Mouse (Mus musculus) frontal cortex, postnatal 14 days (tissue): ENCODE results near the gene Syne1.

Experiments used
- DNase-seq, 2 experiments: peaks; one replicate each; pipeline ENCODE4 v3.0.0; 2022; ENCODE audit warnings: low spot score in 2 of 2

The Syne1 gene

GRCm38 (mm10) chr10:5309398-5309797, 241.9 kb downstream of the Syne1 start:
- DNase-seq = no peak

DNA sequence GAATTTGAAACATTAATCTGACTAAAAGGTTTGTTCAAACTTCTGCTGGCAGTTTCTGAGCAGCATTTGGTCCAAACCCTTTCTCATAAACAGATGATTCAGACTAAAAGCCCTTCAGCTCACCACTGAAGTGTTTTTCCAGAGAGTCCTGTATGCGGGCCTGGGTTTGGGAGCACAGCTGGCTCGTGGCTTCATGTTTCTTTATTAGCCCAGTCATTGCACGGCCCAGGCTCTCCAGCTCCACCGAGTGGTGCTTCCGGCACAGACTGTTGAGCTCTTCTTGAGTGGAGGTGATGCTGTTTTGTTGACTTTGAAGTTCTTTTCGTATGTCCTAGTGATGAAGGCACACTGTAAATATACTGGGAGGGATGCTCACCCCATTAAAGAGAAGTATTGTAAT, 245.7 kb downstream of the Syne1 start:
- DNase-seq = no peak

DNA sequence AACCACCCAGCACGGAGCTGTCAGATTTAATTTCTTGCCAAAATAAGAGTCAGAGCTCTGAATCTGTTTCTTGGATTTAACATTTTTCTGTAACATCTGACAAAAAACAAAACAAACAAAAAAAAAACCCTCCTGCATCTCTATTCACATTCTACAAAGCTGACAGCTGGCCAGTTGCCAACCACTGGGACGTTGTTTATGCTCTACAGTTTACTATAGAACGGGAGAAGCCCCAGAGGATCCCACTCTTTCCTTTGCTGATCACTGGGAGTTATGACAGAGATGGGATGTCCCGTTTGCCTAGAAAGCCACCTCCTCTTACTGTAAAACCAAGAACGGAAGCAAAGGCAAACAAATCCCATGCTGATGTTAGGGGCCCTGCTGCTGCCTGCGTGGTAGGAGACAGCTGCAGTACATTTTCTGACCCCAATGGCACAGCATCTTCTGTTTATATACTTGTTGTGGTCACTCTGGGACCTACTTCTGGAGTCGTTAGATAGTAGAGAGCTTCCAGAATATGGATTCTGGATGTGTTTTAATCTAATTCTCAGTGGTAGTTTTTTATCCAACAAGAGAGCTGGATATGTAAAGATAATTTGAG, 255.9 kb downstream of the Syne1 start:
- DNase-seq = no peak

DNA sequence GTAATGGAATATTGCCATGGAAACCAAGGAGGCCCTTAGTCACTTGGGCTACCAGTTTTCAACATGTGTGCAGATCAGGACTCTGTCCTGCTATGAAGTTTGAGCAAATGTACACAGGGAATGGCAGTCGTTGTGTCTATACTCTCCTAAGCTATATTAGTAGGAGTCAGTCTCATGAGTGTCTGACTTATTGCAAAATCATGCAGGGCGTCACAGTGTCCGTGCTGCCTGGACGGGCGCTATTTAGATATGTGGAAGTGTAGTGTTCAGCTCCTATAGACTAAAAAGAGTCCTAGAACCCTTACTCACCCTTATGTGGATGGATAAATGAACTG, 261.7 kb downstream of the Syne1 start:
- no peak for DNase-seq

GRCm38 (mm10) chr10:5288716-5289574, 262.3 kb downstream of the Syne1 start:
- peak; percentile 20 to 29 for DNase-seq

GRCm38 (mm10) chr10:5288262-5288661, 263.0 kb downstream of the Syne1 start:
- no peak for DNase-seq

GRCm38 (mm10) chr10:5275769-5276168, 275.5 kb downstream of the Syne1 start:
- DNase-seq = no peak

DNA sequence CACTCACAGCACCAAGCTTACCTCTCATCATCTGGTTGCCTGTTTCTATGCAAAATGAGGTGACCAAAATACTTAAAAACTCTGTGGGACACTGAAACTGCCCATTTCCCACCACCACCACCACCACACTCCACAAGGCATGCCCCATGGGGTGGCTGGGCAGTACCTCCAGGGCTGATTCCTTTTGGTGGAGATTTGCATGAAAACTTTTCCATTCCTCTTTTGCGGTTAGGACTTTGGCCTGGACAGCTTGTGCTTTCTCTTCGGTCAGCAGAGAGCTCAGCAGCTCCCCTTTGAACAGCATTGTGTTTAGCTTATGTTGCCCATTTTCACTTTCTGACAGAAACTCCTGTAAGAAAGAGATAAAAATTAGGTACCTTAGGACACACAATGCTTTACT, 280.6 kb downstream of the Syne1 start:
- DNase-seq = no peak

- DNase-seq = peak in 1 of 2 experiments; percentile 21
These were observed 286.9 kb downstream of the Syne1 start for GRCm38 (mm10) chr10:5264418-5264817.

- no peak for DNase-seq
These were observed 288.6 kb downstream of the Syne1 start for GRCm38 (mm10) chr10:5262636-5263035.

- DNase-seq = no peak
These were observed 294.6 kb downstream of the Syne1 start for GRCm38 (mm10) chr10:5256686-5257085.

DNA sequence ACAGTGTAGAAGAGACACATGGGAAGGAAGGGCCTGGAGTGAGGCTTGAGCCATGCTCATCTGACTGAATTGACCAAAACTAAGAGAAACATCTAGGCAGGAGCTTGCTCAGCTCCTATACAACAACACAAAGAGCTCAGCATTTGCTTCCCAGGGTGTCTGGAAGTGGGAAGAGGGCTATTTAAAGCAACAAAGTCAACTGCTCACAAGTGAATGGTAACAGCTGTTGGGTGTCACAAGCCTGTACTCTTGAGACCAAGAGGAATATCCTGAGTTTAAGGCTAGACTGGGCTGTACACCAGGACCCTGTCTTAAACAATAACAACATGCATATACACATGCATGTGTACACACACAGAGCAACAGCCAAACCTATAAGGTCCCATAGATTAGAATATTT, 297.5 kb downstream of the Syne1 start:
- no peak for DNase-seq

- DNase-seq = no peak
These were observed 300.6 kb downstream of the Syne1 start for GRCm38 (mm10) chr10:5250702-5251101.

GRCm38 (mm10) chr10:5239680-5240079, 311.6 kb downstream of the Syne1 start:
- no peak for DNase-seq

GRCm38 (mm10) chr10:5236926-5237325, 314.4 kb downstream of the Syne1 start:
- DNase-seq = no peak

DNA sequence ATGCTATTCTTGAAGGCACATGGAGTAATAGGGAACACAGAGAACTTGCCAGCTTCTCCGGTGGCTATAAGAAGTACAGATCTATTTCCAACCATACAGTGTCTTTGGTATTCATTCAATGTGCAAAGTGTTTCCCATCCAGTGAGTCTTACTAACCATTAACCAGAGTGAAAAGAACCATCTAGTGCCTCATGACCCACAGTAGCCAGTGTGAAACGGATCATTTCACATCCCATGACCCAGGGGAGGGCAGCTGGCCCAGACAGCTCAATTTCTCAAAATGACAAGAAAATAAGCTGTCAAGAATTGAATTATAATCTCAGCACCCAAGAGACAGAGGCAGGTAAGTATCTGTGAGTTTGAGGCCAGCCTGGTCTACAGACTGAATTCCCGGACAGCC, 315.1 kb downstream of the Syne1 start:
- no peak for DNase-seq

- DNase-seq = no peak
These were observed 316.4 kb downstream of the Syne1 start for GRCm38 (mm10) chr10:5234721-5235501.

DNA sequence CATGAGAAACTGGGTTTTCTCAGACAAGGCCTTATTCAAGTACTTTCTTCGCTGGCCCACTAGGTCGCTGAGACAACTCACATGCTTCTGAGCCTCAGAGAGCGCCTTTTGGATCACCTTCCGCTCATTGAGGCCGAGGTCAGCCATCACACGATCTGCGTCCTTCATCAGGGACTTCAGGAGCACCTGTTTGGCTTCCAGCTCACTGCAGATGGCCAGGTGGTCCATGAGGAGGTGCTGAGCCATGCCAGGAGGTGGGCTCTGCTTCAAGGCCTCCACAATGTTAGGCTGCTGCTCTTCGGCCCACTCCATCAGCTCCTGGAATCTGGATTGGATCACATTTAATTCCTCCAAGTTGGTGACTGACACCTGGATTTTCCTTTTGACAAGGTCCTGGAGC, 322.2 kb downstream of the Syne1 start:
- DNase-seq = no peak

DNA sequence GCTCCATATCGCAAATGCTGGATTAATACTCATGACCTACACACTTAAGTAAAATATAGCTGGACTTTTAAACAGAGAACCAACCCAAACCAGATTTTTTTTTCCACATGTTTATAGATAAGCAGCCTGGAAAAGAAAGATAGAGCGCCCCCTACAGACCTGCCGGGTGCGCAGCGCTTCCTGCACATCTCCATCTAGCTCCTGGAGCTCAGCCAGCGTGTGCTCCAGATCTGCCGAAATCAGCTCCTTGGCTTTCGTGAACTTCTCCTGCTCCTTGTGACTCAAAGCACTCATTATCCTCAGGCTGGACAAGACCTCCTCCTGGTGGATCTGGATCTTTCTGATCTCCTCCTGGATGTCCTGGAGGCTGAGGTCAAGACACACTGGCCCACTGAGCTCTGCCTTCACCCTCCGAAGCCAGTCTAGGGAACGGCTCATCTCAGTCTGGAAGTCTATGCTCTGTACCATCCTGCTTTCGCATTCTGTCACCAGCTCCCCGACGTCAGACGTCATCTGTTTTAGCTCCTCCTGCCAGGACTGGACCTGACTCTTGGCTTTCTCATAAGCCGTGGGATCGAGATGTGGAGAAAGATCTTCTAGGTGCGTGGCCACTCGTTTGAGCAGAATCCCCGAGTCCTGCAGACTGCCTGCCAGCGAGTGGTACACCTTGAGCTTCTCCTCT, 323.7 kb downstream of the Syne1 start:
- DNase-seq = no peak

DNA sequence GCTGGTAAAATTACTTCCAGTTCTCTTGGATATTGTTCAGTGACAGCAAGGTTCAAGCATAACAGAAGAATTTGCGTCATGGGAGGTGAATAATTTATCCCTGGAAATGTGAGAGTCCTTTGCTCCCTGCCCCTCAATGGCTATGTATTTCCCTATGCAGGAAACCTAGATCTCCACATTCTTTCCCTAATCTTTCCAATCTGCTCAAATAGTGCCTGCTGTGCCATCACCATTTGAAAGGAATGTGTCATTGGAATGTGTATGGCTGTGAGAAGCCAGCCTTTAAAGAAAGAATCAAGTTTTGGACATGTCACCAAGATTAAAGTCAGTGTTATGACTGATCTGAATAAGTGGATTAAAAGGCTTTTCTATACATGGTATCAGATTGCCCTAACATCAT, 335.3 kb downstream of the Syne1 start:
- DNase-seq = no peak

DNA sequence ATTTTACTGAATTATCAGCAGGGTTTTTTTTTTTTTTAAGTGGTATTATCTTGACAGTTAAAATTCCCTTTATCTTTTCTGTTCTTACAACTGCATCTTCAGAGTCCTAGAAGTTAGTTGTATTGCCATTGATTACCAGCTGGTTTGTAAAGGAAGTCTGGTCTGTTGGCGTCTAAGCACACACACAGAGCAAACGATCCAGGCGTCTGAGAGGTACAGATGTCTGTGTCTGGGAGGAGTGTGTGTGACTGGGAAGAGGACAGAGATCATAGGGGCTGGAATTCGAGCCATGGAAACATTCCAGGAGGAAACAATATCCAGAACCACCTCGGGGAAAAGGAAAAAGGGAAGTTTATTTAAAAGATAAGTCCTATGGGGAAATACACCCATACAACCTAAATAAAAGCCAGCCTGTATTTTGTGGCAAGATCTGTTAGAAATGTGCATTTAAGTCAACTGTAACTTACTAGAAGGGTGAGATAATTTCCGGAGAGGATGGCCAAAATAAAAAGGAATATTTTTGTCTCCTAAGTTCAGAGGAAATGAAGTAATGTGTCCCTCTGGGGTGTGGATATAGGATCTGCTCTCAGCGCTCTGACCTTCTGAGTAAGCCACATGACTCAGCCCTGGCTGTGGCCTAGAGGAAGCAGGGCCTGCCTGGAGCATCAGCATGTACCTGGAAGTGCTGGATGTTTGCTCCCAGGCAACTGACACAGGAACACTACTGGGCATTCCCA, 343.2 kb downstream of the Syne1 start:
- DNase-seq = no peak
